Mouse (Mus musculus) hindbrain, embryonic 16.5 days (tissue): ENCODE measurements around the gene Camkmt. TPM values are rescaled to one million over a fixed set of nuclear protein-coding genes. Genes with fewer than 3 reads are reported as not detected.
A peak's percentile ranks its signal among the peaks of the same experiment; 100 is the strongest.

Experiments
- ATAC-seq: fragments of 200-750 bp; cut with Nextera tagmentation; 2 replicates; pipeline ENCODE4 v1.8.0; 2017; ENCODE audit warnings: moderate TSS enrichment, moderate library complexity
- H3K27ac ChIP-seq: fragments of 300-500 bp; sonication (generic); 2 replicates; pipeline ENCODE4 v1.5.1; 2014; ENCODE audit warnings: low read depth, mild to moderate bottlenecking, control low read depth, low read length, moderate library complexity
- H3K27me3 ChIP-seq: fragments of 300-500 bp; sonication (generic); replicated peaks from 2 replicates; pipeline ENCODE4 v1.6.1; 2014; ENCODE audit warnings: low read length; ENCODE audit not compliant: control insufficient read depth, insufficient read depth
- H3K36me3 ChIP-seq: fragments of 300-500 bp; sonication (generic); 2 replicates; pipeline ENCODE4 v1.6.1; 2014; ENCODE audit warnings: mild to moderate bottlenecking, low read length, moderate library complexity, mixed read lengths; ENCODE audit not compliant: control insufficient read depth, insufficient read depth
- H3K4me1 ChIP-seq: fragments of 300-500 bp; sonication (generic); 2 replicates; pipeline ENCODE4 v1.6.1; 2014; ENCODE audit warnings: low read depth, low read length; ENCODE audit not compliant: control insufficient read depth, insufficient read depth
- H3K4me2 ChIP-seq: fragments of 300-500 bp; sonication (generic); 2 replicates; pipeline ENCODE4 v1.6.1; 2014; ENCODE audit warnings: mild to moderate bottlenecking, low read length, control low read depth, moderate library complexity
- H3K4me3 ChIP-seq: fragments of 300-500 bp; sonication (generic); 2 replicates; pipeline ENCODE4 v1.5.1; 2014; ENCODE audit warnings: mild to moderate bottlenecking, low read length, control low read depth, moderate library complexity
- H3K9ac ChIP-seq: fragments of 300-500 bp; sonication (generic); 2 replicates; pipeline ENCODE4 v1.6.1; 2014; ENCODE audit warnings: low read depth, mild to moderate bottlenecking, control low read depth, low read length, moderate library complexity
- H3K9me3 ChIP-seq: fragments of 300-500 bp; sonication (generic); 2 replicates; pipeline ENCODE4 v1.6.1; 2014; ENCODE audit warnings: mild to moderate bottlenecking, low read length, moderate library complexity; ENCODE audit not compliant: control insufficient read depth
- WGBS: fragments of 180-500 bp; shearing (Covaris S2); extraction: QIAGEN DNeasy Blood & Tissue Kit; methylation state at CpG from one replicate; pipeline ENCODE4 v1.1.7; 2014; 5-methylcytosine and 5-hydroxymethylcytosine counted together
- polyA plus RNA-seq: library from polyadenylated mRNA; unstranded; fragments of >200 nt; fragmentation: Nextera tagmentation; extraction: Ambion mirVana; gene quantifications from 2 replicates; pipeline ENCODE4 v1.2.1, GENCODE M21; 2015

The Camkmt gene
- polyA plus RNA-seq, 1 experiment from 2014 or later = 22.9 TPM

- no peak overlapping the region for H3K4me3 ChIP-seq
- 5% methylated on average over 23 of the region's 23 CpGs for WGBS
Observed at GRCm38 (mm10) chr17:85454419-85454983, 364.1 kb downstream of the Camkmt start.

GRCm38 (mm10) chr17:85455063-85455462 lies 364.7 kb downstream of the Camkmt start:
- Histone ChIP-seq H3K9ac (no peak overlapping the region), H3K4me3 (no peak overlapping the region), H3K4me1 (no peaks in the 10 kb centered on the region), H3K36me3 (no peaks in the 10 kb centered on the region), H3K4me2 (peak overlapping the region; percentile 27), H3K27me3 (peaks cover 73% of the 10 kb centered on the region), H3K27ac (no peak overlapping the region), H3K9me3 (no peaks in the 10 kb centered on the region)
- no peak for ATAC-seq
- 4% methylated on average over 16 of the region's 16 CpGs for WGBS

More at GRCm38 (mm10) chr17:85454419-85454983, 364.1 kb downstream of the Camkmt start:
- H3K9me3 ChIP-seq = no peaks in the 10 kb centered on the region
- ATAC-seq = 0 out of 2 replicates have a peak, but pooled peaks have one; percentile 45
- H3K4me1 ChIP-seq = no peaks in the 10 kb centered on the region
- H3K27me3 ChIP-seq = peaks cover 71% of the 10 kb centered on the region
- H3K27ac ChIP-seq = no peak overlapping the region
- no peak overlapping the region for H3K9ac ChIP-seq
- H3K36me3 ChIP-seq = no peaks in the 10 kb centered on the region
- H3K4me2 ChIP-seq = peak overlapping the region; percentile 27

GRCm38 (mm10) chr17:85458075-85458474 lies 367.7 kb downstream of the Camkmt start:
- no peaks in the 10 kb centered on the region for H3K36me3 ChIP-seq
- no peak overlapping the region for H3K4me2 ChIP-seq
- no peaks in the 10 kb centered on the region for H3K9me3 ChIP-seq
- no peaks in the 10 kb centered on the region for H3K4me1 ChIP-seq
- H3K27me3 ChIP-seq = peaks cover 81% of the 10 kb centered on the region
- no peak for ATAC-seq
- H3K9ac ChIP-seq = no peak overlapping the region
- no peak overlapping the region for H3K27ac ChIP-seq
- H3K4me3 ChIP-seq = no peak overlapping the region
- WGBS = 2% methylated on average over 14 of the region's 14 CpGs

DNA sequence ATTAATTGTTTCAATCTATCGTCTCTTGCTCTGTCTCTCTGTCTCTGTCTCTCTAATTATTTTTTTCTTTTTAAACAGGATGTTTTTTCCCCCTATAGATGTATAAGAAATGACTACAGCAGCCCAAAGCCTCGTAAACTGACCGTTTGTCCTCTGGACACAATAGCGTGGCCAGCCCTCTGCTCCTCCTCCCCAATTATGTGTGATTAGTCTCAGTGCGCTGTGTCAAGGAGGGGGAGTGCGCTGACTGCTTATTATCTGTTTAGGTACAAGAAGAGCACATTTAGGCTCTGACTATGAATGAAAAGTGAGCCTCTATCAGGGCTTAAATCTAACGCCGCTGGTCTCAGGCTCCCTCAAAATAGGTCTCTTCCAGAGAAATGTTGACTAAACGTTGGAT lies 368.2 kb downstream of the Camkmt start:
- Histone ChIP-seq H3K9ac (no peak overlapping the region), H3K4me1 (no peaks in the 10 kb centered on the region), H3K36me3 (no peaks in the 10 kb centered on the region), H3K9me3 (no peaks in the 10 kb centered on the region), H3K27me3 (peaks cover 81% of the 10 kb centered on the region), H3K4me3 (no peak overlapping the region), H3K4me2 (no peak overlapping the region), H3K27ac (no peak overlapping the region)
- WGBS = 9% methylated on average over 9 of the region's 9 CpGs
- ATAC-seq = no peak

DNA sequence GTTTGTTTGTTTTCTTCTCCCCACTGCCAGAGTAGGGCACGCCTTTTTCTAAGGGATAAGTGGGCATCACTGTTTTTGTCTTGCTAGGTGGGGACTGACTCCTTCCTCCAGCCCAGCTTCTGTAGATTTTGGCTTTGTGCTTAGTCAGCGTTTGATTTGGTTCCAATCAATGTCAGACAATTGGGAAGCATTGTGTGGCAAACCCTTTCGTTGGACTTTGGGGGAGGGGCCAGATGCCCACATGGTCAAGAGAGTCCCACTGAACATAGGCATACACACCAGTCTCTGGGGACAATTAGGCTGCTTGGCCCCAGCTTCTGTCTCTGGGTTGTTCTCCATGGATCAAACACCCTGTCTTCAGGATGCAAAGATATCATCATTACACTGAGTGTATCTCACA lies 371.2 kb downstream of the Camkmt start:
- Histone ChIP-seq H3K9me3 (no peaks in the 10 kb centered on the region), H3K4me1 (peaks cover 3% of the 10 kb centered on the region; the same call in 1 of the 2 replicates), H3K4me2 (no peak overlapping the region), H3K36me3 (no peaks in the 10 kb centered on the region), H3K27ac (no peak overlapping the region), H3K9ac (no peak overlapping the region), H3K4me3 (no peak overlapping the region), H3K27me3 (peaks cover 87% of the 10 kb centered on the region)
- no peak for ATAC-seq
- WGBS = 27% methylated on average over 3 of the region's 3 CpGs

DNA sequence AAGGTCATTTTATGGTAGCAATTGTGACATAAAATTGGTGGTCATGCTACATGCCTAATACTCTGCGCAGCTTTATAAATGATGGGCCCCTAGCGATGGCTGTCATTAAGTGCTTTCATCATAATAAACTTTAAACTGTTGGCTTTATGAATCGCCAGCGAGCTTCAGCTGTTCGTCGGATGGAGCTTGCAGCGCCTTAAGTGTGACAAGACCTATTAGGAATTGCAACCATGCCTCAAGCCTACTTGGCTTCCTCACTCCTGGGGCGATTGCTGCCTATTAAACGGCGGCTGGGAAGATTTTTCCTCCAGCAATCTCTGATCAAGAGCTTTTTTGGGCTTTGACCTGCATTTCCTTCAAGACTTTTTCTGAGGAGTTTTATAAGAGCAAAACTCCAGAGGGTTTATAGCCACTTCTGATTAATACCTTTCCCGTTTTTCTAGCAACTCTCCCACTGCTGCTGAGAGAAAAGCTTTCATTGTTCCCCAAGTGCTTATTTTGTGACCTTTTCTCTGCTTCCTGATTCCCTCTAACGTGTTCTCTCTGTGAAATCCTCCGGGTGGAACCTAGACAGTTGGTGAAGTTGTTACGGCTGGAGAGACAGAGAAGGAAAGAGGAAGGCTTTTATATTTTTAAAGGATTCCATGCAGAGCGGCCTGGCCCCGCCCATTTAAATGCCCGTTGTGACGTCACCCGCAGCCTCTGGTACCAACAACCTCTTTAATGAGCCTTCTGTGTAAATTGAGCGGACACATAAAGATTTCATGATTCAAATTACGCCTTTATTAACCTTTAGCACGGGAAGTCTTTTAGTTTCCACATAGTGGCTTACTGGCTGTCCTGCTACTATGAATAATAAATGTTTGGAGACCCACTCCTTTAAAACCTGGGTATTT lies 373.4 kb downstream of the Camkmt start:
- Histone ChIP-seq H3K9me3 (no peaks in the 10 kb centered on the region), H3K4me3 (no peak overlapping the region), H3K9ac (no peak overlapping the region), H3K27ac (no peak overlapping the region), H3K36me3 (no peaks in the 10 kb centered on the region), H3K4me1 (peaks cover 3% of the 10 kb centered on the region; the same call in 1 of the 2 replicates), H3K4me2 (no peak overlapping the region), H3K27me3 (peaks cover 89% of the 10 kb centered on the region)
- WGBS = 10% methylated on average over 22 of the region's 22 CpGs
- ATAC-seq = no peak

DNA sequence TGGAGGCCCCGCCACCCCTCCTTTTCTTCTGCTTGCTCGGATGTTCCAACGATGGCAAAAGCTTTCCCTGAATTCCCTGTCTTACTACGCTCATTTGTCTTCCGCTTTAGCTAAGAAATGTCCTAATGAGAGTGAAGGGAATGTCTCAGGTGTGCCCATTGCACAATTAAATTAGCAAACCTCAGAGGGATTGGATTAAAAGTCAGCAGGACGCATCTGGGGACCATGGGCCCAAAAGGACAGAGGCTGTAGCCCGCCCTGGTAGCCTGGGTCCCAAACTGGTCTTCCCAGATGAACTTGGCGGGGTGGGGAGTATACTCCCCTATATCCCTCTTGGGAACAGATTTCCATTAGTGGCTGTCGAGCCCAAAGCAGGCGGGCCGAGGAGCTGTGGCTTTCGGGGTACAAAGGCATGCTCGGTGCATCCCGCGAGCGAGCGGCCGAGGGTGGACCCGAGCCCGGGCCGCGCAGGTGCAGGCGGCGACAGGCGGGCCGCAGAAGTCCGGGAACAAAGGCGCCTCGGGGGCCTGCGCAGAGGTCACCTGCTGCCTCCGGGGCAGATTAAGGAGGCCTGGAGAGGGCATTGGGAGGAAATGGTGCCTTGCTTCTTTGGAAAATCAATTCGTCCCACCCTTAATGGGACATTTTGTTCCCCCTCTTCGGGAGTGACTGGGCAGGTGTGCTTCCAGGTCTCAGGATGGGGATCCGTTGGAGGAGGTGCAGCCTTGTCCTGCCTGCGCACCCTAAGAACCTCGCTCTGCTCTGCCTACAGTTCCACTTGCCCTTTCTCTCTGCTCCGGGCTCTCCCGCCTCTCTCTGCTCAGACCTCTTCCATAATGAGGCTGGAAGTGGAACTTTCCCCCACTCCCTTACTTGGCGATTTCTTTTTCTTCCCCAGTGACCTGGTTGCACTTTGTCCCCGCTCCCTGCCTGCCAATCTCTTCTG lies 374.4 kb downstream of the Camkmt start:
- Histone ChIP-seq H3K4me2 (no peak overlapping the region; the same call in 1 of the 2 replicates), H3K9me3 (no peaks in the 10 kb centered on the region), H3K27me3 (peaks cover 92% of the 10 kb centered on the region), H3K4me3 (no peak overlapping the region; the same call in 1 of the 2 replicates), H3K4me1 (peaks cover 3% of the 10 kb centered on the region; the same call in 1 of the 2 replicates), H3K9ac (no peak overlapping the region), H3K27ac (no peak overlapping the region), H3K36me3 (no peaks in the 10 kb centered on the region)
- WGBS = 2% methylated on average over 40 of the region's 40 CpGs
- no peak for ATAC-seq

GRCm38 (mm10) chr17:85469776-85470175 lies 379.4 kb downstream of the Camkmt start:
- 75% methylated on average over 4 of the region's 4 CpGs for WGBS
- ATAC-seq = no peak

More at GRCm38 (mm10) chr17:85469776-85470175, 379.4 kb downstream of the Camkmt start:
- Histone ChIP-seq H3K4me1 (no peaks in the 10 kb centered on the region), H3K36me3 (no peaks in the 10 kb centered on the region), H3K4me2 (no peak overlapping the region), H3K4me3 (no peak overlapping the region), H3K9me3 (no peaks in the 10 kb centered on the region), H3K9ac (no peak overlapping the region), H3K27me3 (peaks cover 73% of the 10 kb centered on the region), H3K27ac (no peak overlapping the region)
